Mouse (Mus musculus) liver, adult 2 months (tissue): ENCODE results near the gene Urad. TPM values are rescaled to one million over a fixed set of nuclear protein-coding genes. Genes with fewer than 3 reads are reported as not detected.

ENCODE experiments used
- DNase-seq: peaks from one replicate; pipeline ENCODE4 v3.0.0-alpha.2; 2011; ENCODE audit warnings: low read depth, low spot score; ENCODE audit errors: extremely low read depth
- H3K27ac ChIP-seq: fragments of 200-500 bp; replicated peaks from 2 replicates; pipeline ENCODE4 v1.5.1; 2012; ENCODE audit warnings: low read depth, mild to moderate bottlenecking, control low read depth, inconsistent platforms, low read length; ENCODE audit not compliant: insufficient read depth
- H3K27me3 ChIP-seq: fragments of 200-500 bp; 2 replicates; pipeline ENCODE4 v1.6.1; 2012; ENCODE audit warnings: mild to moderate bottlenecking, moderate library complexity, low read length, inconsistent platforms; ENCODE audit not compliant: control insufficient read depth, insufficient read depth
- H3K36me3 ChIP-seq: fragments of 200-500 bp; 2 replicates; pipeline ENCODE4 v1.6.1; 2012; ENCODE audit warnings: low read length, inconsistent platforms; ENCODE audit not compliant: control insufficient read depth, insufficient read depth
- H3K4me1 ChIP-seq: fragments of 200-500 bp; 2 replicates; pipeline ENCODE4 v1.6.1; 2011; ENCODE audit warnings: low read length; ENCODE audit not compliant: control insufficient read depth, insufficient read depth
- H3K4me3 ChIP-seq: fragments of 200-500 bp; 2 replicates; pipeline ENCODE4 v1.5.1; 2011; ENCODE audit warnings: low read depth, mild to moderate bottlenecking, control low read depth, low read length, moderate library complexity; ENCODE audit not compliant: insufficient read depth
- H3K79me2 ChIP-seq: fragments of 200-500 bp; 2 replicates; pipeline ENCODE4 v1.6.1; 2012; ENCODE audit warnings: inconsistent platforms, mild to moderate bottlenecking, low read length, moderate library complexity; ENCODE audit not compliant: control insufficient read depth, insufficient read depth
- H3K9ac ChIP-seq: fragments of 200-500 bp; 2 replicates; pipeline ENCODE4 v1.6.1; 2012; ENCODE audit warnings: low read depth, mild to moderate bottlenecking, control low read depth, inconsistent platforms, low read length
- CTCF ChIP-seq: fragments of 200-500 bp; IDR thresholded peaks from 2 replicates; pipeline ENCODE4 v1.5.1; 2011; ENCODE audit warnings: low read depth, low read length, control low read depth
- POLR2A ChIP-seq: fragments of 200-500 bp; IDR thresholded peaks from 2 replicates; pipeline ENCODE4 v1.6.1; 2011; ENCODE audit warnings: low read length, control low read depth; ENCODE audit not compliant: insufficient read depth; ENCODE audit errors: extremely low read depth
- WGBS: fragments of 180-500 bp; shearing (Covaris S2); methylation state at CpG from one replicate; pipeline ENCODE4 v1.1.7; 2018; 5-methylcytosine and 5-hydroxymethylcytosine counted together
- polyA plus RNA-seq: library from polyadenylated mRNA; depleted of rRNA; stranded (reverse); fragments of >200 nt; gene quantifications from 2 replicates; pipeline ENCODE4 v1.2.3, GENCODE M21; 2012
- total RNA-seq: library from RNA; depleted of rRNA; stranded (reverse); fragments of >200 nt; gene quantifications from 2 replicates; pipeline ENCODE4 v1.2.3, GENCODE M21; 2014

Urad gene
- total and polyA plus RNA-seq, 2 experiments, result 106 to 154 TPM

DNA sequence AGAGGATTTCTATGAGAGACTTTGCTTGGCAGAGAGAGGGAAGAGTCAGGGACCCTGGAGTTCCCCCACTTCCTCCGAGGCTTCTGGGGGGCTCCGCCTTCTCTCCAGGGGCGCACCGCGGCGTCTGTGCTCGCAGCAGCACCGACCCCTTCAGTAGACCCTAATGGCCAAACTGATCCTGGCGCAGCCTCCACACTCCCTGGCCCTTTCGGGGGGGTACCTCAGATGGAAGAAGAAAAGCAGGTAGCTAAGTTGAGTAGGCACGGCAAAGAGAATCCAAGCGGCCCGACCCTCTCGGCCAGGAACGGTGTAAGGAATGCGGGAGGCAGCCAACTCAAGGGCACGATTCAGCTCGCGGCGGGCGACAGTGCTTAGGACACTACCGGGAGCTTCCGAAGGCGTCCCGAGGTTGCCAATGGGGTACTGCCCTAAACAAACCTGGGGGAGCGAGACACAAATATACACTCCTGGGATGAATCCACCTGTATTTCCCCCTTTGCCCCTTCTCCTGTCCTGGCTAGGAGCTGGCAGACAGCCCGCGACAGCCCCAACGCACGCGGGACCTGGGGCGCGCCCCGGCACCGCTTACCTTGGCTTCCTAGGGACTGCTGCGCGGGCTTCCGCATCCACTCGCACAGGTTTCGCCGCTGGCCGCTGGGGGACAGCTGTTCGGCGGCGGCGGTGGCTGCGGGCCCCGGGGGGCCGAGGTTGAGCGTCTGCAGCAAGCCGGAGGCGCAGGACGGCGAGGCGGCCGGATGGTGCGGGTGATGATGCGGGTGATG, 16.2 kb downstream of the Urad start:
- Histone ChIP-seq H3K36me3 (no peaks in the 10 kb centered on the region), H3K27ac (no peak overlapping the region), H3K9ac (no peak overlapping the region), H3K4me1 (no peaks in the 10 kb centered on the region), H3K79me2 (no peaks in the 10 kb centered on the region), H3K27me3 (peaks cover 48% of the 10 kb centered on the region), H3K4me3 (no peak overlapping the region)
- WGBS, result 3% methylated on average over 57 of the region's 58 CpGs
- no peak for TF ChIP-seq POLR2A
- no peak for TF ChIP-seq CTCF
- DNase-seq, result no peak

DNA sequence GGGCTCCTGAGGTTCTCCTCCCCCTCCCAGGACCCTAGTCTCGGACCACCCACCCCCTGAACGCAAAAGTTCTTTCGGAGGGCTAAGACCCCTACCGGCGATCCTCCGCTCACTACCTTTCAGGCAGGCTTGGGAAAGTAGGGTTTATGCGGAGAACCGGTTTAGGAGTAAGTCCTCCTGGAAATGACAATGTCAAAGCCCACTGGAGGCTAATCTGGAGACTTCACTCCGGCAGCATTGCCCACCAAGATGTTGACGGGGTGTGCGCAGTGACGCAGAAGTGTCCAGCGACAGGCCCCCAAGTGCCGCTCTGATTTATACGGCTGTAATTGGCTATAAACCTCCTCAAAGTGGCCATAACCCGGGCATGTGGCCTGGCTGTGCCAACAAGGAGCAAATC, 17.1 kb downstream of the Urad start:
- no peak for DNase-seq
- Histone ChIP-seq H3K27me3 (peaks cover 50% of the 10 kb centered on the region), H3K27ac (no peak overlapping the region), H3K79me2 (no peaks in the 10 kb centered on the region), H3K36me3 (no peaks in the 10 kb centered on the region), H3K9ac (no peak overlapping the region), H3K4me3 (no peak overlapping the region), H3K4me1 (no peaks in the 10 kb centered on the region)
- WGBS, result 6% methylated on average over 16 of the region's 16 CpGs
- TF ChIP-seq CTCF, result no peak
- no peak for TF ChIP-seq POLR2A

DNA sequence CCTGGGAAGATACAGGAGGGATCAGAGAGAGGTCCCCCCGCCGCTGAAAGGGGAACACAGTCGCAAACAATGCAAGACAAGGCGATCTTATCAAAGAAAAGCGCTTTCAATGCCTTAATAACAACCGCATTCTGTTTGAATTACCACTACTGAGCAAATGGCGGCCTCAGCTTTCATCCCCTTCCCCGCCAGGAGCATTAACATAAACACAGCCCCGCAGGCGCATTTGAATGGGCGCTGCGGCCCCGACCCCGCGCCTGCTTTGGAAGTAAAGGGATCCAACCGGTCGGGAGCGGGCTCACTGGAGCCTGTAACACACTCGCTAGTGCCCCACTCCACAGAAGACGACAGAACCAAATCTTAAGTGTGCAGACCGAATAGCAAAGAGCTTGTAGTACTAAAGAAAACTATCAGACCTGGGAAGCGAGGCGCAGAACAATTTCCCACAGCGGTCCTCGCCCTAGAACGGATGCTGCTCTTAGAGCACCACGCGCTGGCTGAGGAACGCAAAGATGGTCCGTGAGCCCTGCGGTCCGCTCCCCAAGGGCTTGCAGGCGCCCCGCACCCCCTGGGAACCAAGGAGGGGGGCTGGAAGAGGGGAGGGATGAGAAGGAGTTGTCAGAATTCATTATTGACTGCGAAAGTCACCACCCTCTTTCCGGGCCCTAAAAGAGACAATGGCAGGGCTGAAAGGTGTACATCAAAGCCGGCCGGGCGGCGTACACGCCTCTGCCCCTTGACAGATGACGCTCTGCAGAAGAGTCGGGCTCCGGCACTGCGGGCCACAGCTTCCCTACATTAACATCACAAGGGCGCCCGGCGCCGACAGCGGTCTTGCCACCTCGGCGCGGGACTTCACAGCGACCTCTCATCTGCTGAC, 17.7 kb downstream of the Urad start:
- WGBS, result 4% methylated on average over 54 of the region's 54 CpGs
- DNase-seq, result no peak
- Histone ChIP-seq H3K27me3 (peaks cover 50% of the 10 kb centered on the region), H3K36me3 (no peaks in the 10 kb centered on the region), H3K4me1 (peaks cover 3% of the 10 kb centered on the region), H3K9ac (no peak overlapping the region), H3K4me3 (no peak overlapping the region), H3K79me2 (no peaks in the 10 kb centered on the region), H3K27ac (no peak overlapping the region)
- TF ChIP-seq CTCF (no peak), POLR2A (no peak)

DNA sequence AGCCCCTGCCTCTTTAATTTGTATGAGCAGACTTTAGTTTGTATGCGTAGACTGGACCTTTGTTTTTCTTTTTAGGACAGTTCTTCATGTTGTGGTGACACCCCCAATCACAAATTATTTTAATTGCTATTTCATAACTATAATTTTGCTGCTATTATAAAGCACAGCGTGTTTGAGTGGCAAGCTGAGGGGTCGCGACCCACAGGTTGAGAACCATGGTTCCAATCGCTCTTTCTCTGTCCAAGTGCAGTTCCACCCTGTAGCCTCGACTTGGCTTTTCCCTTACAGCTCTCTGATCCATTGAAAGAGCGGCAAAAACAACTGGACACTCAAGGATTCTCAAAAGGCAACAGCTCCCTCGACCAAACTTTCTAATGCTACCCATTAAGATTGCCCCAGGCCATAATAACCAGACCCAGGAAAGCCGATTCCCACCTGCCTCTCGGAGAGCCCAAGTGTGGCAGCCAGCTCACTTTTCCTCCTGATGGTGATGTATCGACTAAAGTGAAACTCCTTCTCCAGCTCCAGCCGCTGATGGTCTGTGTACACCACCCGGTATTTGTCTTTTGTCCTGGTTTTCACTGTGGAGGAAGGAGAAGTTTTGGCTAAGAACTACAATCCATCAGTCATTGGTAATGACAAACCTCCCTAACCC, 19.4 kb downstream of the Urad start:
- 13% methylated on average over 13 of the region's 13 CpGs for WGBS
- Histone ChIP-seq H3K27ac (no peak overlapping the region), H3K27me3 (peaks cover 45% of the 10 kb centered on the region), H3K9ac (no peak overlapping the region), H3K79me2 (no peaks in the 10 kb centered on the region), H3K4me1 (peaks cover 3% of the 10 kb centered on the region), H3K4me3 (no peak overlapping the region), H3K36me3 (no peaks in the 10 kb centered on the region)
- DNase-seq, result no peak
- TF ChIP-seq CTCF (no peak), POLR2A (no peak)

DNA sequence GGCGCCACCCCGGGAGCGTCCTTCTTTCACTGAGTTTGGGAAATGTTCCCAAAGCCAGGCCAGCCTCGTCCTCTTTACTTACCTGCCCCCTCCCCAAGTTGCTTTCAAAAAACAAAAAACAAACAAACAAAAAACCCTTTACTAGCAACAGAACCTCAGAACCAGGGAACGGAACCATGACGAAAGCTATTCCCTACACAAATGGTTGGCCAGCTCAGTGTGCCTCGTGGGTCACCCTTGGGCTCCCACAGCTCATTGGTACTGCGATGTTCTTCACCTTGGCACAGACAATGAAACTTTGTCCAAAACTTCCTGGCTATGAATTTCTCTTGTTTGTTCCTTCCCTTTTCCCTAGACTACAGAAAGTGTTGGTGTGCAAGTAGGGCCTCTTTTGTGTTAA, 20.1 kb downstream of the Urad start:
- Histone ChIP-seq H3K36me3 (no peaks in the 10 kb centered on the region), H3K4me1 (peaks cover 3% of the 10 kb centered on the region), H3K27ac (no peak overlapping the region), H3K27me3 (peaks cover 43% of the 10 kb centered on the region), H3K4me3 (no peak overlapping the region), H3K9ac (no peak overlapping the region), H3K79me2 (no peaks in the 10 kb centered on the region)
- DNase-seq, result no peak
- TF ChIP-seq POLR2A (no peak), CTCF (no peak)
- 27% methylated on average over 8 of the region's 8 CpGs for WGBS

GRCm38 (mm10) chr5:147301781-147302070, 20.5 kb downstream of the Urad start:
- Histone ChIP-seq H3K4me1 (peaks cover 3% of the 10 kb centered on the region), H3K9ac (no peak overlapping the region), H3K79me2 (no peaks in the 10 kb centered on the region), H3K27ac (no peak overlapping the region), H3K36me3 (no peaks in the 10 kb centered on the region), H3K27me3 (peaks cover 39% of the 10 kb centered on the region), H3K4me3 (no peak overlapping the region)
- WGBS, result 21% methylated on average over 10 of the region's 10 CpGs
- TF ChIP-seq POLR2A, result no peak
- TF ChIP-seq CTCF, result no peak
- no peak for DNase-seq
